Mouse (Mus musculus) bone marrow, adult 2 months (tissue): ENCODE data around the gene Gbp2.

Experiments
- CTCF ChIP-seq: fragments of 200-500 bp; IDR thresholded peaks from 2 replicates; pipeline ENCODE4 v1.5.1; 2011; ENCODE audit warnings: low read length, control low read depth; ENCODE audit not compliant: control insufficient read depth, insufficient read depth
- POLR2A ChIP-seq: fragments of 200-500 bp; IDR thresholded peaks from 2 replicates; pipeline ENCODE4 v1.6.1; 2011; ENCODE audit warnings: low read depth, mild to moderate bottlenecking, control low read depth, low read length, borderline replicate concordance; ENCODE audit not compliant: control insufficient read depth

DNA sequence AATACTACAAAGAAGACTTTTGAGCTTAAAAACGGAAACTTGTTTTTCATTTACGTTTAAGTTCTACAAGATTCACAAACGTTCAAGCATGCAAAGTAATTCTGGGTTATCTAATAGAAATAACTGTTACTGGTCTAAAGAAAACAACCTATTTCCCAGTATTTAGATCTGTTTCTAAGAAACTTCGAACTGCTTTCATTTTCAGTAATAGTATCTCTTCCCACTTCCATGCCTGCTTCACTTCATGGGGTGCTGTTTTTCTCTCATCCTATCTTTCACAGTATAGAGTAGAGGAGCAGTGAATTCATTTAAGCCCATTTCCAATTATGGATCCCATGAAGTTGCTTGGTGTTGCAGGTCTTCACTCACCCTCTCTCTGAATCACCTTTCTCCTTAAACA, 42.1 kb upstream of the Gbp2 start:
- TF ChIP-seq CTCF (no peak), POLR2A (no peak)
